Mouse (Mus musculus) cortical plate, adult 2 months (tissue): ENCODE results near the gene G6pc.

ENCODE experiments used
- CTCF ChIP-seq: fragments of 200-500 bp; IDR thresholded peaks from 2 replicates; pipeline ENCODE4 v1.5.1; 2011; ENCODE audit warnings: mild to moderate bottlenecking, control low read depth, low read length; ENCODE audit not compliant: insufficient read depth; ENCODE audit errors: extremely low read depth
- POLR2A ChIP-seq: fragments of 200-500 bp; IDR thresholded peaks from 2 replicates; pipeline ENCODE4 v1.6.1; 2011; ENCODE audit warnings: mild to moderate bottlenecking, low read length, control low read depth; ENCODE audit not compliant: insufficient read depth; ENCODE audit errors: extremely low read depth

DNA sequence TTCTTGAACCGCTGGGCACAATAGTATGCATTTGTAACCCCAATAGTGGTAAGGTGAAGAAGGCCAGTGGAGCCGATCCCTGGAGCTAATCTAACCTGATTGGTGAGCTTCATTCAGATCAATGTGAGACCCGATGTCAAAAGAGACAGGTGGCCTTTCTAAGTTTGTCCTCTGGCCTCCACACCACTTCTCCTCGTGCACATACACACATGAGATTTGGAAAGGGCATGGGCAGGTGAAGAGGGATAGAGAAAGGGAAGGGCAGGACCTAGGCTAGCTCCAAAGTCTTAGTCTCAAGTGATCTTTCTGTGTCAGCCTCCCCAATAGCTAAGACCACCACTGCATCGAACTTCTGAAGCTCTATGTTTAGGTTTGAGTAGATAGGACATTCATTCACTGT, 2.8 kb downstream of the G6pc start:
- no peak for TF ChIP-seq CTCF
- TF ChIP-seq POLR2A, result no peak
